Mouse (Mus musculus) cerebellum, adult 2 months (tissue): ENCODE data around the gene Nlgn1. TPM values are rescaled to one million over a fixed set of nuclear protein-coding genes. Genes with fewer than 3 reads are reported as not detected.

Experiments used
- DNase-seq, 2 experiments: peaks; one replicate each; pipeline ENCODE4 v3.0.0; 2021
- H3K27ac ChIP-seq: fragments of 200-500 bp; 2 replicates; pipeline ENCODE4 v1.5.1; 2012; ENCODE audit warnings: low read length, control low read depth, inconsistent platforms; ENCODE audit not compliant: insufficient read depth
- H3K27me3 ChIP-seq: fragments of 200-500 bp; 2 replicates; pipeline ENCODE4 v1.6.1; 2012; ENCODE audit warnings: inconsistent platforms, mild to moderate bottlenecking, low read length, moderate library complexity; ENCODE audit not compliant: control insufficient read depth, insufficient read depth
- H3K4me1 ChIP-seq: fragments of 200-500 bp; 2 replicates; pipeline ENCODE4 v1.6.1; 2011; ENCODE audit warnings: low read length; ENCODE audit not compliant: control insufficient read depth, insufficient read depth
- H3K4me3 ChIP-seq: fragments of 200-500 bp; replicated peaks from 2 replicates; pipeline ENCODE3; 2011; ENCODE audit warnings: mild to moderate bottlenecking, low read depth, low read length, control low read depth; ENCODE audit not compliant: insufficient read depth
- CTCF ChIP-seq: fragments of 200-500 bp; IDR thresholded peaks from 2 replicates; pipeline ENCODE4 v1.5.1; 2011; ENCODE audit warnings: low read depth, mild to moderate bottlenecking, control low read depth, low read length, moderate library complexity, borderline replicate concordance; ENCODE audit not compliant: insufficient read depth
- POLR2A ChIP-seq: fragments of 200-500 bp; IDR thresholded peaks from 2 replicates; pipeline ENCODE4 v1.6.1; 2011; ENCODE audit warnings: low read length, control low read depth, borderline replicate concordance; ENCODE audit not compliant: insufficient read depth
- WGBS: fragments of 180-500 bp; shearing (Covaris S2); methylation state at CpG from one replicate; pipeline ENCODE4 v1.1.7; 2018; 5-methylcytosine and 5-hydroxymethylcytosine counted together
- polyA plus RNA-seq: library from polyadenylated mRNA; depleted of rRNA; stranded (reverse); fragments of >200 nt; gene quantifications from 2 replicates; pipeline ENCODE4 v1.2.3, GENCODE M21; 2012

Nlgn1 gene
- polyA plus RNA-seq, 1 experiment: 15.5 TPM

DNA sequence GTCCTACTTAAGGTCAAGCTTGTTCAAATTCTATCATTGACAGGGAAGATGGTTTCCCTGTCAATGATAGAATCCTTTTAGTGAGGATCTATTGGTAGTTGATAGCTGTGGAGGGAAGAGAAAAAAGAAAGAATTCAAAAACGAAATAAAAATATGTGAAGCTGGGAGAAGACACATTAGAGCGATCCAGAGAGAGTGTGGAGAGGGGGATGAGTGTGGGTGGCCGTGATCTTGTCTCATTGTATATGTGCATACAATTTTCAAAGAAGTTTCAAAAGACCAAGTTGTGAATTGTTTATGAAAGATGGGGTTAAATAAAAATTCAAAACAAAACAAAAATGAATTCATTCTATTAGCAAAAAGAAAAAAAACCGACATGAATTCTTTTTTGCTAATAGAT lies 568.6 kb downstream of the Nlgn1 start:
- TF ChIP-seq POLR2A (no peak), CTCF (no peak)
- no peak for DNase-seq
- H3K27me3 ChIP-seq: no peaks in the 10 kb centered on the region
- H3K27ac ChIP-seq: no peak overlapping the region
- 92% methylated on average over 4 of the region's 4 CpGs for WGBS
- H3K4me1 ChIP-seq: no peaks in the 10 kb centered on the region
- no peak overlapping the region for H3K4me3 ChIP-seq

DNA sequence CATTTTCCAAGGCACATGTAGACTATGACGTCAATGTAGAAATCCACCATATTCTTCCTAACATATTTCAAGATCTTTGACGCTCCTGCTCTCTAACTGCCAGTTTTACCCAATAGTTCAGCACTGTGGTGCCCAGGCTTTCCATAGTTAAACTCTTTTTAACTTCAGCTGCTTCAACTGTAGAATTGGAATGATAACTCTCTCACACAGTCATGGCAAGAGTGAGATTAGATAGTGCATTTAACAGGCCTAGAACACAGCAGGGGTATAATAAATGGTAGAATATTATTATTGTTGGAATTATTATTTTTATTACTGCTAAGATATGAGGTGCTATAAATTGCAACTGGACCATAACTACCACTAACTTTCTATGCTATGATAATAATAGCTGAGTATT lies 574.4 kb downstream of the Nlgn1 start:
- TF ChIP-seq POLR2A (no peak), CTCF (no peak)
- no peaks in the 10 kb centered on the region for H3K27me3 ChIP-seq
- H3K27ac ChIP-seq: no peak overlapping the region
- DNase-seq: no peak
- H3K4me3 ChIP-seq: no peak overlapping the region
- 89% methylated on average over 2 of the region's 2 CpGs for WGBS
- H3K4me1 ChIP-seq: no peaks in the 10 kb centered on the region

DNA sequence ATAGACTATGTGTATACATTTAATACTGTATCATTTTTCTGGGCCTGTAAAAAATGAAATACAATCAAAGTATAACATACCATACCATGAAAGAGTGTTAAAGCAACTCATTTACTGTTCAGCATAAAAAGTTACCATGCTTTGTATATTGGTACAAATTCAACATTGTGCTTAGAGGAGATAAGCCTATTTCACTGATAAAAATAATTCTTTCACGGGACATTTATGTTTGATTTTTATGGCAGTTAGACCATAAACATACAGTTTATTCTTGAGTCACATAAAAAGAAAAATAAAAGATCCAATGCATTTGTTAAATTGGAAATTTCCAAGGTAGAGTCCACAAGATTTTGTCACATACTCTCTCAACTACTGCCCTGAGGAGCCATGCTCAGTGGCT lies 608.1 kb downstream of the Nlgn1 start:
- DNase-seq: no peak
- TF ChIP-seq CTCF (no peak), POLR2A (no peak)
- 93% methylated on average over 1 of the region's 1 CpGs for WGBS
- Histone ChIP-seq H3K27ac (no peak overlapping the region), H3K4me3 (no peak overlapping the region), H3K27me3 (no peaks in the 10 kb centered on the region), H3K4me1 (no peaks in the 10 kb centered on the region)

DNA sequence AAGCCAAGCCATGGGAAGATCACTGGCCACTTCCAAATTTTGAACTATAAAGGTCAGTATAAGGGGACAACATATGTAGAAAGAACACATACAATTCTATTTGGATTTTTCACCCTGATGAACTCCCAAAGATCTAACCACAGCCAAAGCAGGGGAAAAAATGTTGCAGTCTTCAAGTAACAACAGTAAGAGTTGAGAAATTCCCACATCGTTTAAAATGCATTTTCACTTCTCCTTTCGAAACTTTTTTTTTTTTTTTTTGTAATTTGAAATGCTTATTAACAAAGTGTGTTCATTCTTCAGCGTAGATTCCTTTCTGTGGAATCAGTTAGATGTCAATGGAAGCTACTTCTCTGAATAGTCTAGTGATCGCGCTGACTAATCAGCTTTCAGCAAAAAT lies 610.8 kb downstream of the Nlgn1 start:
- Histone ChIP-seq H3K27ac (no peak overlapping the region), H3K4me1 (no peaks in the 10 kb centered on the region), H3K27me3 (no peaks in the 10 kb centered on the region), H3K4me3 (no peak overlapping the region)
- WGBS: 89% methylated on average over 5 of the region's 5 CpGs
- DNase-seq: no peak
- no peak for TF ChIP-seq POLR2A
- no peak for TF ChIP-seq CTCF

DNA sequence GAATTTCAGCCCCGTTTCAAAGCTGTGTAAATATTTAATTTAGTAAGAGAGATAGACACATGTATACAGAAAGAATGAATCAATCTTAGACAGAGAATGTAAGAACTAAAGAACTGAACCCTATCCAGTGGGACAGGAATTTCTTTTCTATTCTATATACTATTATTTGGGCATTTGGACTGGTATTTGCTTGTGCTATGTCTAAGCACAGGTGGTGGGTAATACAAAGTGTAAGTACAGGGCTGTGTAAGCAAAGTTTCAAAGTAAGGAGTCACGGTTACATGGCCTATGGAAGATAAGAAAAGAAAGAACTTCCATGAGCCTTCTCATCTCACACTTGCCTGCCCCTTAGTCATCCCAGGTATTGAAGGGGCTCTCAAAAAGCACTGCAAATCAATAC lies 624.9 kb downstream of the Nlgn1 start:
- WGBS: 87% methylated on average over 2 of the region's 2 CpGs
- H3K27ac ChIP-seq: no peak overlapping the region
- H3K4me3 ChIP-seq: no peak overlapping the region
- TF ChIP-seq CTCF: no peak
- TF ChIP-seq POLR2A: no peak
- H3K27me3 ChIP-seq: no peaks in the 10 kb centered on the region
- DNase-seq: no peak
- no peaks in the 10 kb centered on the region for H3K4me1 ChIP-seq

DNA sequence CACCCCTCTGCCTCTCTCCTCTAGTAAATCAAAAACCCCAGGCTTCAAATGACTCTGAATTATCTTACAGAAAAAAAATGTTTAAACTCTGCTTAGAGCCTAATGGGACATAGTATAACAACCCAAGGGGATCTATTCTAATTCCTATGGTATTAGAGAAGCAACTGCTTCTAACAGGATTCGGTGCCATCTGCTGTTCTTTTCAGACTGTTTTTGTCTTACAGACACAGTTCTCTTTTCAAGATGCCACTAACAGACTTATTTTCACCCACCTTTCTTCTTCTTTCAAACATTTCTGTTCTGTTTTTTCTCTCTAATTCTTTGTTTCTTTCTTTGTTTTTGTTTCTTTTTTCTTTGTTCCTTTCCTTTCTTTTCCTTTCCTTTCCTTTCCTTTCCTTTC lies 635.0 kb downstream of the Nlgn1 start:
- TF ChIP-seq CTCF (no peak), POLR2A (no peak)
- H3K4me1 ChIP-seq: no peaks in the 10 kb centered on the region
- H3K27me3 ChIP-seq: no peaks in the 10 kb centered on the region
- no peak overlapping the region for H3K27ac ChIP-seq
- H3K4me3 ChIP-seq: no peak overlapping the region
- no peak for DNase-seq
- 66% methylated on average over 1 of the region's 1 CpGs for whole genome bisulfite sequencing

DNA sequence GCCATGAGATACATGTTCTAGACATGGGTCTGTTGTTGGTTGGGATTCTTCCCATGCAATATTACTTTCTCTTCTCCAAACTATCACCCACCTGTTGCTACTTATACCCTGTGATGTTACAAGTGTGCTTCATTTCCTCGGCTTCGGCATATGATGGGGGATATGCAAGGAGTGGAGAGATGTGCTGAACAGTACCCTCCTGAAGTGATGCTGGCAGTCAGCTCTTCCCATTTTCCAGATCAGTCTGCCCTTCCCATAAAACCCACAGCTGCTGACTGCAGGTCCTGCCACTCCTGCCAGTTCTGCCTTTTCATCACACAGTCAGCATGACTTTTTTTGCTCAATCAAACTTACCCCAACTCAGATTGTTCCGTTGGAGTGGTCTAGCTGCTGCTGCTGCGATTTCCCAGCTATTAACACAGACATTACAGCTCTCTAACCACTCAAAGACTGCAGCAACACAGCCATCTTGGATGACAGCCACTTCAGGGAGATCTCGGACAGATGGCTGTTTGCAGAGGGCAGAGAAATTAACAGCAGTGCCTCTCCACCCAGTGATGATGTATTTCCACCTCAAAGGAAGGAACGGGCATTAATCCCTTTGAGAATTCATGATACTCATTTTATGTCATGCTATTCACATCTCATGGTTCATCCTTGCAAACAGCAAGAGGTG lies 643.3 kb downstream of the Nlgn1 start:
- Histone ChIP-seq H3K4me1 (no peaks in the 10 kb centered on the region), H3K4me3 (no peak overlapping the region), H3K27ac (no peak overlapping the region), H3K27me3 (no peaks in the 10 kb centered on the region)
- DNase-seq: peak; percentile 55 to 76
- 8% methylated on average over 6 of the region's 6 CpGs for WGBS
- TF ChIP-seq POLR2A (no peak), CTCF (no peak)

DNA sequence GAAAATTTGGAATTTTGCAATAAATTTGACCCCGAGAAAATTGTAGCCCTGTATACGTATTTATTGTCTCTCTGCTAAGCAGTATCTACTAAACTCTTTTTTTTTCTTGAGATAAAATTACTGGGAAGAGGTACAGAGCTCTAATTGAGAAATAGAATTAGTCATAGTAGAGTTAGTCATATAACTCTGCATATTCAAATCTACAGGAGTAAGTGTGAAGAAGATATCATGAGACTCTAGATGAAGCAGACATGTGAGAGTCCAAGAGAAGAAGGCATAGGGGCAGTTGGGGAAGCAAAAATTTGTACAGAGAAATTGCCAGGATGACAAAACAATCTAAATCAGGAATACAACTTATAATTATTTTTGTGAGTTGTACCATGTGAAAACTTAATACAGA lies 648.6 kb downstream of the Nlgn1 start:
- H3K27me3 ChIP-seq: no peaks in the 10 kb centered on the region
- TF ChIP-seq CTCF (no peak), POLR2A (no peak)
- no peak for DNase-seq
- no peak overlapping the region for H3K27ac ChIP-seq
- no peak overlapping the region for H3K4me3 ChIP-seq
- 97% methylated on average over 2 of the region's 2 CpGs for WGBS
- H3K4me1 ChIP-seq: peaks cover 3% of the 10 kb centered on the region; the same call in 1 of the 2 replicates

DNA sequence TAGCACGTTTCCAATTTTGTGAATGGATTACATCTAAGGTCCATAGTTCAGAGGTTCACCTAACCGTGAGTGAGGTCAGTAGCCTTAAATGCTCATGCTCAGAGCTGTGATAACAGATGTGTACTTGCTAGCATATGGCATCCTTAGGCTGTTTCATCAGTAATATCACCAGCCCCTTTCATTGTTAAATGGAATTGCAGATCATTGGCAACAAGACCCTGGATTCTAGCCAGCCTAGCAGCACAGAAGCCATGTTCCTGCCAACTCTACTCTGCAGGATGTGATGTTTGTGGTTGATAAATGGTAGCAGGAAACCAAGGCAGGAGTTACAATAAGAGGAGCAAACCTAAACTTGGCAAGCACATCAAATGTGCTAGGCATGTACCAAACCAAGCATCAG lies 652.9 kb downstream of the Nlgn1 start:
- peak in 1 of 2 experiments; percentile 56 for DNase-seq
- TF ChIP-seq POLR2A (no peak), CTCF (no peak)
- WGBS: 39% methylated on average over 2 of the region's 2 CpGs
- Histone ChIP-seq H3K4me3 (no peak overlapping the region), H3K27me3 (no peaks in the 10 kb centered on the region), H3K4me1 (peaks cover 3% of the 10 kb centered on the region; the same call in 1 of the 2 replicates), H3K27ac (no peak overlapping the region)
